Comparison of ENCODE assay signal across 9 mouse cellular contexts in the genomic region with DNA sequence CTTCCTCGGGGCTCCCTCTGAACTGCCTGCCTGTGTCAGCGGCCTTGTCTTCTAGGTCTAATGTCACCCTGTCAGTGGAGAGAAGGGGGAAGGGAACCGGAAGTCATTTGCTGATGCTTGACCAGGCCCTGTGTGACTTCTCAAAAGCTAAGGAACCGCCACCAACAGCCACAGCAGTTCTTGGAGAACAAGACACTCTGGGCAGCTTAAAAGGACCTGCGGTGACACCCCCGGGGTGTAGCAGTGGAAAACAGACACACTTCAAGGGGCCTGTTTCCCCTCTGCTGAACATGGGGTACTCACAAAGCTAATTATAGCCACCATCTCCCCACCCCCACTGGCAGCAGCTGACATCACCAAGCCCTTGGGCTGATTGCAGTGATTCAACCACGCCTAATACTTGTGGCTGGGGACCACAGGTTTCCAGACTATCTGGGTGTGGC. TPM values are rescaled to one million over a fixed set of nuclear protein-coding genes. Genes with fewer than 3 reads are reported as not detected.
A peak's percentile ranks its signal among the peaks of the same experiment; 100 is the strongest.
DNase-seq lines count a peak whose midpoint lies in the region; ATAC-seq and TF ChIP-seq lines count a peak whose summit lies in the region.
"Had no signal": no experiment of that assay in that cellular context is flagged by ENCODE, and none has a peak within 500 bp of the region (broad histone marks: within the 10 kb centered on the region; RNA-seq: fewer than 3 reads in every experiment).

No protein-coding gene starts in this region.

- no peaks in the 10 kb centered on the region for H3K9me3 ChIP-seq in liver, postnatal 0 days (ENCODE audit: low read length)
- H3K9me3 ChIP-seq: embryonic facial prominence, embryonic 15.5 days had no signal

- no peak overlapping the region for H3K4me2 ChIP-seq in liver, postnatal 0 days (ENCODE audit: low read depth, low read length)
- H3K4me2 ChIP-seq: embryonic facial prominence, embryonic 15.5 days had no signal

- no peaks in the 10 kb centered on the region for H3K36me3 ChIP-seq in liver, postnatal 0 days (replicated peaks; ENCODE audit: insufficient read depth, low read length)
- H3K36me3 ChIP-seq: embryonic facial prominence, embryonic 15.5 days had no signal

- peak overlapping the region; percentile 4; the same call in 1 of the 2 replicates for H3K4me3 ChIP-seq in bone marrow macrophage, adult 2 months (ENCODE audit: insufficient read depth, low read length)
- H3K4me3 ChIP-seq in liver, postnatal 0 days (ENCODE audit: low read depth, low read length), result no peak overlapping the region
- no peak overlapping the region for H3K4me3 ChIP-seq in layer of hippocampus, adult 2 months
- H3K4me3 ChIP-seq: embryonic facial prominence, embryonic 15.5 days had no signal

- peak; percentile 8; the same call in 1 of the 2 replicates for TF ChIP-seq EP300 in liver, postnatal 0 days (IDR thresholded peaks at IDR 0.05; ENCODE audit: low read depth)

- H3K27ac ChIP-seq in bone marrow macrophage, adult 2 months (ENCODE audit: insufficient read depth, low read depth, low read length), result peak overlapping the region; percentile 78
- peak overlapping the region; percentile 72 for H3K27ac ChIP-seq in liver, postnatal 0 days (ENCODE audit: low read depth)
- no peak overlapping the region for H3K27ac ChIP-seq in layer of hippocampus, adult 2 months
- H3K27ac ChIP-seq: embryonic facial prominence, embryonic 15.5 days had no signal

- DNase-seq in embryo, embryonic 10 days (ENCODE audit: low spot score), result peak; percentile 11
- no peak for DNase-seq in embryo, embryonic 11 days
- peak; percentile 50 for DNase-seq in liver, postnatal 0 days
- DNase-seq in spleen, postnatal 10 days (ENCODE audit: low spot score in 2 of 2), result peak; percentile 28 to 75
- DNase-seq in layer of hippocampus, postnatal 10 days (ENCODE audit: low spot score in 2 of 2), result no peak
- no peak for DNase-seq in layer of hippocampus, adult 2 months (ENCODE audit: low spot score in 2 of 2)

- peaks cover 61% of the 10 kb centered on the region for H3K4me1 ChIP-seq in bone marrow macrophage, adult 2 months (ENCODE audit: control insufficient read depth, insufficient read depth, low read length)
- H3K4me1 ChIP-seq in liver, postnatal 0 days (ENCODE audit: insufficient read depth), result peaks cover 23% of the 10 kb centered on the region

- TF ChIP-seq POLR2A in bone marrow macrophage, adult 2 months (IDR thresholded peaks at IDR 0.05; ENCODE audit: borderline replicate concordance, low read depth, low read length), result no peak

- no peak overlapping the region for H3K9ac ChIP-seq in liver, postnatal 0 days (replicated peaks)
- H3K9ac ChIP-seq: embryonic facial prominence, embryonic 15.5 days had no signal

- 31% methylated on average over 7 of the region's 7 CpGs for WGBS in liver, postnatal 0 days (ENCODE audit: insufficient replicate concordance)

- TF ChIP-seq CTCF in bone marrow macrophage, adult 2 months (IDR thresholded peaks at IDR 0.05; ENCODE audit: low read depth, low read length), result no peak
- TF ChIP-seq CTCF in liver, postnatal 0 days (IDR thresholded peaks at IDR 0.05; ENCODE audit: low read depth), result no peak
- no peak for TF ChIP-seq CTCF in layer of hippocampus, adult 2 months (conservative IDR thresholded peaks at IDR 0.05)

- ATAC-seq in liver, postnatal 0 days, result peak; percentile 67
- no peak for ATAC-seq in megakaryocyte-erythroid progenitor cell, adult 5-6 weeks (replicated peaks; ENCODE audit: low FRiP score, low TSS enrichment, poor library complexity, severe bottlenecking)

- no peaks in the 10 kb centered on the region for H3K27me3 ChIP-seq in liver, postnatal 0 days (ENCODE audit: insufficient read depth, low read length)
- H3K27me3 ChIP-seq: embryonic facial prominence, embryonic 15.5 days had no signal

RNA-seq across cellular contexts. Expression of gene Ubash3b, which starts 56.3 kb away (rescaled TPM):
- polyA plus RNA-seq in bone marrow macrophage, adult 2 months (2012; ENCODE audit: insufficient read depth, insufficient read length, missing spikeins), result 17.9 and 19.7 TPM in 2 replicates
- polyA plus RNA-seq in liver, postnatal 0 days (2015; fragmentation: Nextera tagmentation; extraction: Ambion mirVana), result 6.6 TPM in 2 replicates
- total RNA-seq in megakaryocyte-erythroid progenitor cell, adult 5-6 weeks (2014; fragmentation: Nextera tagmentation), result 5.6 and 13.3 TPM in 2 replicates
- 3.7 and 4.0 TPM in 2 replicates for total RNA-seq in megakaryocyte-erythroid progenitor cell, adult 5-6 weeks (2017)
- total RNA-seq in layer of hippocampus, postnatal 10 days (2021), result 10 to 100 TPM; 30.7 to 32.6 TPM
- 10 to 100 TPM; 26.7 to 27.0 TPM for total RNA-seq in layer of hippocampus, adult 2 months (2021)

Comparison
In these comparisons a context has a peak if more than half of its experiments do, and no peak if none do; other contexts are left out.
1. DNase-seq: peak in embryo, embryonic 10 days (single experiment), liver, postnatal 0 days (single experiment) and spleen, postnatal 10 days (2 of 2); none in embryo, embryonic 11 days (single experiment), layer of hippocampus, postnatal 10 days (0 of 2) and layer of hippocampus, adult 2 months (0 of 2).